Mouse (Mus musculus) c-Kit-positive CD71-positive TER-119-positive erythroid progenitor cells, embryonic 14.5 days (primary cell): ENCODE data around the gene Tsen2.

Experiments used
- DNase-seq: peaks from one replicate; pipeline ENCODE4 v3.0.0-alpha.2; 2013; ENCODE audit warnings: low spot score

Tsen2 gene

GRCm38 (mm10) chr6:115601715-115602523 lies 57.5 kb downstream of the Tsen2 start, which contains the start of gene Mkrn2:
Gene Mkrn2, plus strand, starts transcription at chr6:115601902.
- peak; percentile 81 for DNase-seq

- DNase-seq, result no peak
Measured at GRCm38 (mm10) chr6:115606461-115606860, 62.0 kb downstream of the Tsen2 start.

- no peak for DNase-seq
Measured at GRCm38 (mm10) chr6:115607429-115607828, 63.0 kb downstream of the Tsen2 start.

- DNase-seq, result peak; percentile 39
Measured at GRCm38 (mm10) chr6:115609121-115609520, 64.7 kb downstream of the Tsen2 start.

- DNase-seq, result no peak
Measured at GRCm38 (mm10) chr6:115610301-115610700, 65.8 kb downstream of the Tsen2 start.

GRCm38 (mm10) chr6:115613793-115614192 lies 69.3 kb downstream of the Tsen2 start:
- DNase-seq, result no peak

GRCm38 (mm10) chr6:115615983-115616382 lies 71.5 kb downstream of the Tsen2 start:
- DNase-seq, result no peak

- DNase-seq, result no peak
Measured at GRCm38 (mm10) chr6:115619818-115620217, 75.4 kb downstream of the Tsen2 start.

GRCm38 (mm10) chr6:115620942-115621341 lies 76.5 kb downstream of the Tsen2 start:
- no peak for DNase-seq

GRCm38 (mm10) chr6:115626121-115626520 lies 81.7 kb downstream of the Tsen2 start:
- no peak for DNase-seq
